Mouse (Mus musculus): ENCODE data around the gene Kcnh1. TPM values are rescaled to one million over a fixed set of nuclear protein-coding genes. Genes with fewer than 3 reads are reported as not detected.

Kcnh1 gene
- total and polyA plus RNA-seq, 2 experiments from 2014 or later: 2.9 to 5.9 TPM

DNA sequence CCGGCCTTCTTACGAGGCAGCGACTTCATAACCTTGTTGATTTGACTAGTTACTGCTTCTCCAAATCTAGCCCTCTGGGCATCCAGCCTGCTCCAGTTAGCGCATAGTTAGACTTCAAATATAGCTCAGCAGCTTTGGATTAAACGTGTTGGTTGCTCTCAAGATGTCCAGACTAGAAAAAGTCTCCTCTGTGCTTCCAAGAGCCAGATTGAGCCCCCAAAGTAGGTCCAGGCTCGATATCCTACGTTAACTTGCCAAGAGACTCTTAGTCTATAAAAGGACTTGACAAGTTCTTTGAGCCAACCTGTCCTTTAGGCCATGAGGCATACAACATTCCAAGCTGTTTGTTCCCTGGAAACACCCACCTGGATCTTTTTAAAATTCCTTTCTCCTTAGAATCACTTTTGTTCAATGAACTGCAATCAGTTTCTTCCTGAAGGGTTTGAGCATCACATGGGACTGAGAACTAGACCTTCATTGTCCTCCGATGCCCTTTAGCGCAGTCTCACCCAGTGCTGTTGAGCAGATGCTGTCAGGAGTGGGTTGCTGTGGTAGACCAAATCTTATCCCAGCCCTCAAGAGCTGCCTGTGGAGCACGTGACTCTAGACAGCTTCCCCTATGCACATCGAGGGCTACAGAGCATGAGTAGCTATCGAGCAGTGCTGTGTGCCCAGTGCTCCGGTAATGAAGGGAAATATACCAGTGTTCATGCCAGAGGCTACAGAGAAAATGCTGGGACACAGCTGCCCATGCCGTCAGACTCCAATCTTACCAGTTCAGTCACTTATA, 231.0 kb downstream of the Kcnh1 start:
- no peak for DNase-seq (ENCODE audit: low spot score)
- 87% methylated on average over 14 of the region's 14 CpGs for WGBS

GRCm38 (mm10) chr1:192431423-192431822, 240.8 kb downstream of the Kcnh1 start:
- DNase-seq (ENCODE audit: low spot score) (no peak), ATAC-seq (ENCODE audit: low FRiP score) (no peak)
- Histone ChIP-seq H3K27me3 (ENCODE audit: insufficient read depth, low read length) (no peaks in the 10 kb centered on the region), H3K4me3 (ENCODE audit: low read depth, low read length) (no peak overlapping the region), H3K9ac (replicated peaks; ENCODE audit: low read length, poor library complexity, severe bottlenecking) (no peak overlapping the region), H3K9me3 (ENCODE audit: low read length) (no peaks in the 10 kb centered on the region), H3K27ac (ENCODE audit: low read depth, low read length) (no peak overlapping the region), H3K36me3 (ENCODE audit: insufficient read depth, low read length) (no peaks in the 10 kb centered on the region), H3K4me2 (ENCODE audit: low read depth, low read length, poor library complexity, severe bottlenecking) (no peak overlapping the region), H3K4me1 (ENCODE audit: insufficient read depth, low read length) (no peaks in the 10 kb centered on the region)
- WGBS: 93% methylated on average over 2 of the region's 2 CpGs
- no peak for TF ChIP-seq CTCF (IDR thresholded peaks at IDR 0.05)

More for the DNA sequence above, 231.0 kb downstream of the Kcnh1 start:
- ATAC-seq (ENCODE audit: low FRiP score): no peak
- Histone ChIP-seq H3K4me2 (ENCODE audit: low read depth, low read length, poor library complexity, severe bottlenecking) (no peak overlapping the region), H3K27me3 (ENCODE audit: insufficient read depth, low read length) (no peaks in the 10 kb centered on the region), H3K4me1 (ENCODE audit: insufficient read depth, low read length) (no peaks in the 10 kb centered on the region), H3K36me3 (ENCODE audit: insufficient read depth, low read length) (no peaks in the 10 kb centered on the region), H3K4me3 (ENCODE audit: low read depth, low read length) (no peak overlapping the region), H3K9ac (replicated peaks; ENCODE audit: low read length, poor library complexity, severe bottlenecking) (no peak overlapping the region), H3K9me3 (ENCODE audit: low read length) (no peaks in the 10 kb centered on the region), H3K27ac (ENCODE audit: low read depth, low read length) (no peak overlapping the region)
- TF ChIP-seq CTCF (IDR thresholded peaks at IDR 0.05): no peak

DNA sequence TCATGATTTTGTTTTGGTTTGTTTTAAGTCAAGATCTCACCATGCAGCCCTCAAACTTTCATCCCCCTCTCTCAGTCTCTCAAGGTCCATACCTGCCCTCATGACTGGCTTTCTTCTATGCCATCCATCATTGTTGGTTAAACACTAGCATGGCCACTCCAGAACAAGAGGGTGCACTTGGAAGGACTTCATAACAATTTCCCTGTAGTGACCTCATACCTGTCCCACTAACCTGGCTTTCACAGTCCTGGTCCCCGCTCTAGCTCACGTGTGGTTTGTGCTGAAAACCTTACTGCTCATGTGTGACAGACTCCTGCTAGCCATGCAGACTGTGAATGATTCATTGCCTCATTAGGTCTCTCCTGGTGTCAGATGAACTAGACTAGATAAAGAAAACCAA, 244.9 kb downstream of the Kcnh1 start:
- Histone ChIP-seq H3K4me3 (ENCODE audit: low read depth, low read length) (no peak overlapping the region), H3K27me3 (ENCODE audit: insufficient read depth, low read length) (no peaks in the 10 kb centered on the region), H3K9ac (replicated peaks; ENCODE audit: low read length, poor library complexity, severe bottlenecking) (no peak overlapping the region), H3K36me3 (ENCODE audit: insufficient read depth, low read length) (no peaks in the 10 kb centered on the region), H3K27ac (ENCODE audit: low read depth, low read length) (no peak overlapping the region), H3K9me3 (ENCODE audit: low read length) (no peaks in the 10 kb centered on the region), H3K4me1 (ENCODE audit: insufficient read depth, low read length) (peaks cover 8% of the 10 kb centered on the region), H3K4me2 (ENCODE audit: low read depth, low read length, poor library complexity, severe bottlenecking) (no peak overlapping the region)
- DNase-seq (ENCODE audit: low spot score) (no peak), ATAC-seq (ENCODE audit: low FRiP score) (no peak)
- no peak for TF ChIP-seq CTCF (IDR thresholded peaks at IDR 0.05)
- 88% methylated on average over 2 of the region's 2 CpGs for WGBS

DNA sequence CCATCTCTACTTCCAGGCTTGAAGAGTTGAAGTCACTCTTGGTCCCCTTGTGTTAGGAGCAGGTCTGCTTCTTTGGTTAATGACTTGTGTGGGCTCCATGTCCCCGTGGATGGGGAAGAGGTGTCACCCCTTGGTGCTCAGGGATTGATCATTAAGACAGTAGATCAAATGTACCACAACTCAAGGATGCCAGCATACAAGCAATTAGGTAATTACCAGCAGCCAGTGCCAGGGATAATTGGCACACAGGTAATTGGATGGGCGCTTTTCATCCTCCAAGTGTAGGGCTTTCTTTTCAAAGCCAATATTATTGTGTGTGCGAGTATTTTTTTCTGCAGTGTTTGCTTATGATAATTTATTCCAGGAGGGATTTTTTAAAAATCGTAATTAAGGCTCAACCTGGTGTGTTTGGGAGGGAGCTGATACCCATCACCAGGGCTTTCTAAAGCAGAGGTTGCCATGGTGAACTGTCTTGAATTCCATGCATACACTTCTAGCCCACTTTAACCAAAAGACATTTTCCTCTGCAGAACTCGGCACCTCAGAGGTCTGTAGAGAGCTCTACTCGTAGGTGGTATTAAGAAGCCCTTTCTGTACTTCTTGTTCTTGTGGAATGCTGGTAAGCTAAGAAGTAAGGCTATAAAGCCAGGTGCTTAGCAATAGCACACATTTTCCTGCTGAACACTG, 248.7 kb downstream of the Kcnh1 start:
- no peak overlapping the region for H3K4me2 ChIP-seq (ENCODE audit: low read depth, low read length, poor library complexity, severe bottlenecking)
- no peak for TF ChIP-seq CTCF (IDR thresholded peaks at IDR 0.05)
- ATAC-seq (ENCODE audit: low FRiP score) (peak; percentile 34; the same call in 1 of the 2 replicates), DNase-seq (ENCODE audit: low spot score) (peak; percentile 21)
- no peaks in the 10 kb centered on the region for H3K36me3 ChIP-seq (ENCODE audit: insufficient read depth, low read length)
- 42% methylated on average over 6 of the region's 6 CpGs for WGBS
- H3K4me1 ChIP-seq (ENCODE audit: insufficient read depth, low read length): peaks cover 12% of the 10 kb centered on the region
- H3K27me3 ChIP-seq (ENCODE audit: insufficient read depth, low read length): no peaks in the 10 kb centered on the region
- H3K9ac ChIP-seq (replicated peaks; ENCODE audit: low read length, poor library complexity, severe bottlenecking): no peak overlapping the region
- H3K27ac ChIP-seq (ENCODE audit: low read depth, low read length): 0 out of 2 replicates have a peak overlapping the region, but pooled peaks have one; percentile 32
- H3K4me3 ChIP-seq (ENCODE audit: low read depth, low read length): no peak overlapping the region
- H3K9me3 ChIP-seq (ENCODE audit: low read length): no peaks in the 10 kb centered on the region

DNA sequence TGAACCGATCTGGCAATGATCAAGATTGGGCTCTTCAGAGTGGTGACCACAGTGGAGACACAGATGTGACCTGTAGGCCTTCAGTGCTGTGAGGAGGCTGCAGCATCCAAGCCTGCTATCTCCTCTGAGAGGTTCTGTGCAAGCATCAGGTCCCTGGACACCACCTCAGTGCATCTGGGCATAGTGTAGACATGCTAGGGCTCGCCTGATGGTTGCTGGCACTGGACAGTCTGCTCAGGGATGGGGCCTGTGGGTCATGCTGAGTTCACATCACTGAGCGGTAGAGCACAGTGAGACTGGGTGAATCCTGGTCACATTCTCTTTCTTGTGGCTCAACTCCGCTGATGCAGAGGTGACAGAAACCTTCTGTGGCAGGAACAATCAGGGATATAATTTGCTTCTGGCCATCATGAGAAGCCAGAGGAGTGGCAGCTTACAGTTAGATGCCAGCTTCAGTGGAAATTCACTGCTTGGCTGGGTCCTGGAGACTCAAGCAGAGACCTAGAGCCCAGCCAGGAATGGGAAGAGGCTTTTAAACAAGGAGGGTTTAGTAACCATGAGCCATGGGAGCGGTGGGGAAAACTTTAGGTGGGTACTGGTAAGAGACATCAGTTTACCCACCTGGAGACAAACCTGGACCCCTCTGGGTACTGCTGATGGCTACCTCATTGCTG, 252.3 kb downstream of the Kcnh1 start:
- DNase-seq (ENCODE audit: low spot score) (no peak), ATAC-seq (ENCODE audit: low FRiP score) (no peak)
- Histone ChIP-seq H3K27me3 (ENCODE audit: insufficient read depth, low read length) (no peaks in the 10 kb centered on the region), H3K27ac (ENCODE audit: low read depth, low read length) (no peak overlapping the region), H3K4me3 (ENCODE audit: low read depth, low read length) (no peak overlapping the region), H3K4me2 (ENCODE audit: low read depth, low read length, poor library complexity, severe bottlenecking) (no peak overlapping the region), H3K9me3 (ENCODE audit: low read length) (no peaks in the 10 kb centered on the region), H3K9ac (replicated peaks; ENCODE audit: low read length, poor library complexity, severe bottlenecking) (no peak overlapping the region), H3K4me1 (ENCODE audit: insufficient read depth, low read length) (peaks cover 20% of the 10 kb centered on the region), H3K36me3 (ENCODE audit: insufficient read depth, low read length) (no peaks in the 10 kb centered on the region)
- TF ChIP-seq CTCF (IDR thresholded peaks at IDR 0.05): no peak
- 86% methylated on average over 5 of the region's 5 CpGs for WGBS
